17 mouse cellular contexts compared by ENCODE assay signal in genomic region chr17:4858304-4858703, GRCm38 (mm10).
"Had no signal": no experiment of that assay in that cellular context is flagged by ENCODE, and none has a peak within 500 bp of the region (broad histone marks: within the 10 kb centered on the region; RNA-seq: fewer than 3 reads in every experiment).

No protein-coding gene starts in this region.

- H3K9me3 ChIP-seq: neural tube, embryonic 12.5 days; neural tube, embryonic 13.5 days; neural tube, embryonic 15.5 days; stomach, embryonic 15.5 days had no signal

- H3K9ac ChIP-seq: neural tube, embryonic 12.5 days; neural tube, embryonic 13.5 days; neural tube, embryonic 15.5 days; stomach, embryonic 15.5 days had no signal

- DNase-seq: retina, postnatal 1 day; right cerebral cortex, adult 18-20 months; right cerebral cortex, postnatal 14 days; right cerebral cortex, postnatal 25 days; right cerebral cortex, postnatal 4 days; spleen, adult 18-20 months; thymus, adult 18-20 months; thymus, adult 2 months; thymus, postnatal 14 days; thymus, postnatal 25 days; thymus, postnatal 36 days; thymus, postnatal 4 days had no signal

- H3K27ac ChIP-seq: neural tube, embryonic 12.5 days; neural tube, embryonic 13.5 days; neural tube, embryonic 15.5 days; stomach, embryonic 15.5 days; stomach, postnatal 0 days had no signal

- H3K36me3 ChIP-seq: neural tube, embryonic 12.5 days; neural tube, embryonic 13.5 days; neural tube, embryonic 15.5 days; stomach, embryonic 15.5 days had no signal

- H3K4me2 ChIP-seq: neural tube, embryonic 12.5 days; neural tube, embryonic 13.5 days; neural tube, embryonic 15.5 days; stomach, embryonic 15.5 days had no signal

- H3K4me1 ChIP-seq: neural tube, embryonic 12.5 days; neural tube, embryonic 15.5 days; stomach, embryonic 15.5 days had no signal

- H3K4me3 ChIP-seq: neural tube, embryonic 12.5 days; neural tube, embryonic 13.5 days; neural tube, embryonic 15.5 days; stomach, embryonic 15.5 days had no signal

- H3K27me3 ChIP-seq: neural tube, embryonic 12.5 days; neural tube, embryonic 13.5 days; neural tube, embryonic 15.5 days; stomach, embryonic 15.5 days had no signal
